Mouse (Mus musculus): ENCODE data around the gene Ilf3. TPM values are rescaled to one million over a fixed set of nuclear protein-coding genes. Genes with fewer than 3 reads are reported as not detected.

Ilf3 gene
- polyA plus RNA-seq, 2 experiments from 2014 or later: 127 to 203 TPM

DNA sequence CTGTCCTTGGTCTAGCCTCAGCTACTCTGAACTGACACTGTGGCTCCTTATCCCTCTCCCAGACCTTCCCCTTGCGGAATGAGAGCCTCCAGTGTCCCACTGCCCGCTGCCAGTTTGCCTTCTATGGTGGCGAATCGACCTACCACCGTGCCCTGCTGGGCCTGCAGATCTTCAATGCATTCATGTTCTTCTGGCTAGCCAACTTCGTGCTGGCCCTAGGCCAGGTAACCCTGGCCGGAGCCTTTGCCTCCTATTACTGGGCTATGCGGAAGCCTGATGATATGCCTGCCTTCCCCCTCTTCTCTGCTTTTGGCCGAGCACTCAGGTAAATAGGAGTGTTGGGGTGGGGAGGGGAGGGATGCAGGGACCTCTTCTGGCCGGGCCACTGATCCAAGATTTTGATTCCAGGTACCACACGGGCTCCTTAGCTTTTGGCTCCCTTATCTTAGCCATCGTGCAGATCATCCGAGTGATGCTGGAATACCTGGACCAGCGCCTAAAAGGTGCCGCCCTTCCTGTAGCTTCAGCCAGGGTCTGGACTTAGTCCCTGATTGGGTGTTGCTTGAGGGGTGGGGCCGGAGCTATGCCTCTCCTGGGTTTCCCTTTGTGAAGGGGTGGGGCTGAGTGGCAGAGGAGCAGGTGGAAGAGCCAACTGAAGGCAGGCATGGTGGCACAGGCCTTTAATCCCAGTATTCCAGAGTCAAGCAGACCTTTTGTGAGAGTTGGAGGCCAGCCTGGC is 20.9 kb upstream of the Ilf3 start:
- ATAC-seq: no peak

GRCm38 (mm10) chr9:21348152-21348551 is 19.5 kb upstream of the Ilf3 start:
- ATAC-seq: no peak

DNA sequence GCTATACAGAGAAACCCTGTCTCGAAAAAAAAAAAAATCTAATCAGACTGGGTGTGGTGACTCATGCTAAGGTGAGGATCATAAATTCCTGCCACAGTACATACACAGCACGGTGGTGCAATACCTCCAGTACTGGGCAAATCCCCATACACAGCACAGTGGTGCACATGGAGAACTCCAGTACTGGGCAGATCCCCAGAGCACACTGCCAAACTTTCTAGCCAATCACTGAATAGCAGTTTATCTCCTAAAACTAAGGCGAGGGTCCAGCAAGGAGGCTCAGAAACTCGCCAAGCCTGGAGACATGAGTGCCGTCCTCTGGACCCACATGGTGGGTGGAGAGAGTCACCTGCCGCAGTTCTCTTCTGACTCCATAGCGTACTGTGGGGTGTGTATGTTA is 16.5 kb upstream of the Ilf3 start:
- ATAC-seq: no peak

DNA sequence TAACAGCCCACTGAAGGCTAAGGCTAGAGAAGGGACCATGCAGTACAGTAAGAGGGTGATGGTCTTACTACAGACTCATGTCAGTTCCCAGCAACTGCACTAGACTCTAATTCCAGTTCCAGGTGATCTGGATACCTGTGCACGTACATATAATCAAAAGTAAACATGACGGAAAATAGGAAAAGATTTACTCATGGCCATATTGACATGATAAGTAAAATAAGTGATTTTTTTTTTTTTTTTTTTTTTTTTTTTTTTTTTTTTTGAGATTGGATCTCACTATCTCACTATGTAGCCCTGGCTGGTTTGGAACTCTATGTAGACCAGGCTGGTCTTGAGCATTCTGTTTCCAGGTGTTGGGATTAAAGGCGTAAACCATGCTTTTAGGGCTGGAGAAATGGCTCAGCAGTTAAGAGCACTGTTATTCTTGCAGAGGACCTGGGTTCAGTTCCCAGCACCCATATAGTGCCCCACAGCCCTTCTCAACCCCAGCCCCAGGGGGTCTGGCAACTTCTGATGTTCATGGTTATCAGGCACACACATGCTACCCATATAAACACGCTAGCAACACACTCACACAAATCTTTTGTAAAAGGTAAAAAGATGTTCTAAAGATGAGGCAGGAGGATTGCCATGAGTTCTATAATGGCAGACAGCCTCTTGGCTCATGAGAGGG is 15.8 kb upstream of the Ilf3 start:
- no peak for ATAC-seq

DNA sequence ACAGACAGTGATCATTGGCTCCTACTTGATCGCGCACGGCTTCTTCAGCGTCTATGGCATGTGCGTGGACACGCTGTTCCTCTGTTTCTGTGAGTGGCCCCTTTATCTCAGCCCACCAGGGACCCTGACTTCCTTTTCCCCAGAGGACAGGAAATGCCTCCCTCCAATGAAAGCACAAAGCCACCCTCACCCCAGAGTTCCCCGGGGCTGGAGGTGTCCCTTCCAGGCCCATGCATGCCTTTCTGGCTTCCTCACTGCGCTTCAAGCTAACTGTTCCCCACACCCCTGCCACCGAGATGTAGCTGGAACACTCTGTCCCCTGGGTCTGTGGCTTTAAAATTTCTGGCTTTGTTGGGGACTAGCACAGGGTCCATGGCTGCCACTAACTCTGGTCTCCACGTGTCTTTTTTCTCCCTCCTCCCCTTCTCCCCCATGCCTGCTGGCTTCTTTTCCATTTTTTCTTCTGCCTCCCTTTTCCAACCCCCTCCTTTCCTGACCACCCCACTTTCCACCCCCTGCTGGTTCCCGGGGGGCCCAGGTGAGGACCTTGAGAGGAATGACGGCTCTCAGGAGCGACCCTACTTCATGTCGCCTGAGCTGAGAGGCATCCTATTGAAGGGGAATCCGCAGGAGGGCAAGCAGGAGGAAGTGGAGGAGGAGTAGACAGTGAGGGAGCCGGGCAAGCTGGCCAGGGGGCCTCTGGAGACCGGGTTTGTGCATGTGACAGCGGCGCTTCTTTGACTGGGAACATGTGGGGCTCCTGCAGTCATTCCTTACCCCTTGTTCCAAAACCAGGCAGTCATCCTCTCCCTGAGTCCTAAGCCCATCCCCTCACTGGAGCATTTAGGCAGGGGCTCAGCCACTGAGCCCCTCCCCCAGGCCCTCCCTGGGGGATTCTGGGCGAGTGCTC is 15.0 kb upstream of the Ilf3 start:
- no peak for ATAC-seq

- ATAC-seq: no peak
These were observed 14.3 kb upstream of the Ilf3 start for GRCm38 (mm10) chr9:21353373-21353686.

- no peak for ATAC-seq
These were observed 12.9 kb upstream of the Ilf3 start for GRCm38 (mm10) chr9:21354796-21355195.

- peak; percentile 79 for ATAC-seq
These were observed 10.5 kb upstream of the Ilf3 start for GRCm38 (mm10) chr9:21356981-21357718.

GRCm38 (mm10) chr9:21366541-21367220 is 990 bp upstream of the Ilf3 start:
- ATAC-seq: no peak

DNA sequence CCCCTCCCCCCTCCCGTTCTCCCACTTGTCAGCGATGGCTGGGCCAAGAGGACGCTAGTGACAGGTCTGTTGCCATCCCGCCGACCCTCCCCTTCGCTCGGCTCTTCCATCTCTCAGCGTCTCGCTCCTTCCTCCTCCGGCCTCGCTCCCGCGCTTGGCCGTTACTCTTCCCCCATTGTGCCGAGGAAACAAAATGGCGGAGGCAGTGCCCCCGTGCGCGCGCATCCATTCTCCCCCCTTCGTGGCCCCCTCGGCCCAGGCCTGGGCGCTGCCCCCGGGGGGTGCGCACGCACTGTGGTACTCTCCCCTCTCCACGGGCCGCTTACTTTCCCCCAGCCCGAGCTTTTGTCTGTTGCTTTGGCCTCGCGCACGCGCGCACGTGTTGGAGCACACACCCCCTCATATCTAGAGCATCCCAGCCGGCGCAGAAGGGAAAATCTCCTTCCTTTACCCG is 487 bp downstream of the Ilf3 start:
- peak; percentile 17 for ATAC-seq

DNA sequence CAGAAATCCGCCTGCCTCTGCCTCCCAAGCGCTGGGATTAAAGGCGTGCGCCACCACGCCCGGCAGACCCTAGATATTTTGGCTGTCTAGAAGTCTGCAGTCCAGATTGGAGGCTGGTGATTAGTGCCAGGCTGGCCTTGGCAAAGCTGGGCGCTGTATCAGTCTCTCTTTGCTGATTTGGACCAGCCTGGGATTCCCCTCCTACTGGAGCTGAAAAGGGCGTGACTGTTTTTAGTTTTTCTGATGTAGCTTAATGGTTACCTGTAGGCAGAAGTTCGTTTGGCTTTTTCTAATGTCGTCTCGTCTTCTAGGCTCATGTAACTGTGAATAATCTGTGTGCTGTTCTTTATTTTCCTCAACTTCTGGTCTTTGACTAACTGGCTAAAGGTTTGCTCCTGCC is 1.4 kb downstream of the Ilf3 start:
- no peak for ATAC-seq

GRCm38 (mm10) chr9:21370876-21371275 is 3.2 kb downstream of the Ilf3 start:
- no peak for ATAC-seq

GRCm38 (mm10) chr9:21372508-21372907 is 4.8 kb downstream of the Ilf3 start:
- ATAC-seq: no peak

GRCm38 (mm10) chr9:21379195-21379594 is 11.5 kb downstream of the Ilf3 start:
- ATAC-seq: peak; percentile 41

GRCm38 (mm10) chr9:21380868-21381267 is 13.2 kb downstream of the Ilf3 start:
- ATAC-seq: no peak

DNA sequence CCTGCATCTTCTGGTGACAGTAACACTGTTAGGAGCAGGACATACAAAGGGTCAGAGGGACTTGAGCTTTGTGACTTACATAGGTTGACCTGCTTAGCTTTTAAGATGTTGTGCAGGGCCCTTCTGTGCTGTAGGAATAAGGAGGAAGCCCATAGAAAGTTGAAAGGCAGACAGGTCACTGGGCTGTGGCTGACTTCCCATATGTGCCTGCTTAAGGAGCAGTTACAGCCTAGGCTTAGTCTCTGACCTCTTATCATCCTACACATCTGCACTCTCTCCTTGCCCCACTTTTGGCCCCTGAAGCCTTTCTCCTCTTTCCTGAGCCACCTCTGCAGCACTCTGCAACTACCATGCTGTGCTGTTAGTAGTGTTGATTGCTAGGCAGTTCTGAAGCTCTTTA is 16.3 kb downstream of the Ilf3 start:
- ATAC-seq: no peak

DNA sequence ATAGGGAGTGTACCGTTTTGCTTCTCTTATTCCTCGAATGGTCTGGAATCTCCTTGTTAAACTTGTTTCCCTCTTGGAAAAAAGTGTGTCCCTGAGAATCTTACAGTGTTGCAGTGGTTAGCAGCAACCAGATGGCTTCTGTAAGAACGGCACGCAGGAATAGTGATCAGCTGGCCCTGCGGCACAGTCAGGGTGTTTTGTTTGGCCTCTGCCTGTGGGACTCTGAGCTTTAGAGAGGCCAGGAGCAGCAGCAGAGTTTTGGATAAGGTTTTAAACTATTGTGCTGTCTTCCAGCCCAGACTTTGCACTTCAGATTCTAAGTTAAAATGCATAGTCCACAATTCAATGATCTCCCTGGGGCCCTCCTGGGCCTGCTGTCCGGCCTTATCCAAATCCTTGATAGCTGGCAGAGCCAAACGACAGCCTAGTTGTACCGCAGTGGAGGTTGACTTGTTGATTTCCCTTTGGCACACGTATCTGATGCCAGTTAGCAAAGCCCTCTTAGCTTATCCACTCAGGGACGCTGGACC is 25.0 kb downstream of the Ilf3 start:
- ATAC-seq: no peak

DNA sequence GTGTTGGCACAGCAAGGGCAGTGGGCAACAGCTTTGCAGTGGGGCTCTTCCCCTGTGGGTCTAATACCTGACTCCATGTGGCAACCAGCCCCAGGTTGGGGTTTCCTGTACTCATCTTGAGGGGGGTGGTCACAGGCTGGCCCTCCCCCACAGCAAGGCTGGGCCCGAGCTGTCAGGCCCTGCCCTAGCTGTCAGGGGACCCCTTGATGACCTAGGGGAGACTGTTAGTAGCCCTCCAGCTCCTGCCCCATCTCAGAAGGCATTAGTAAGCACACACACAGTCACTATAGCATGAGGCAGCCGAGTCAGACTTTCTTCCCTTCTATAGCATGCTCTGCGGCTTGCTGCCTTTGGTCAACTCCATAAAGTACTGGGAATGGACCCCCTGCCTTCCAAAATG is 28.0 kb downstream of the Ilf3 start:
- no peak for ATAC-seq

DNA sequence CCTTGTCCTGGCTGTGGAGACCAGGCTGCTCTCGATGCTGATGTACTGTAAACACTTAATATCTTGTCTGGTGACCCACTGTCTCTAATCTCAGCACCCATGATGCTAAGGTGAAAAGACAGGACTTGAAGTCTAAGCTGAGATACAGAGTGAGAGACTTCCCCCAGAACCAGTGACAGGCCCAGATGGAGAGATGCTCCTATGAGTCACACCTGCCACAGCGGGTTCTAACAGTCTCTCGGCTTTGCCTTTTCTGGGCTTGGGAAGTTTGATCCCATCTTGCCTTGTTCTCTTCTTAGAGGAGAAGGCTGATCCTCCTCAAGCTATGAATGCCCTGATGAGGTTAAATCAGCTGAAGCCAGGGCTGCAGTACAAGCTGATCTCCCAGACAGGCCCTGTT is 29.5 kb downstream of the Ilf3 start:
- ATAC-seq: no peak

DNA sequence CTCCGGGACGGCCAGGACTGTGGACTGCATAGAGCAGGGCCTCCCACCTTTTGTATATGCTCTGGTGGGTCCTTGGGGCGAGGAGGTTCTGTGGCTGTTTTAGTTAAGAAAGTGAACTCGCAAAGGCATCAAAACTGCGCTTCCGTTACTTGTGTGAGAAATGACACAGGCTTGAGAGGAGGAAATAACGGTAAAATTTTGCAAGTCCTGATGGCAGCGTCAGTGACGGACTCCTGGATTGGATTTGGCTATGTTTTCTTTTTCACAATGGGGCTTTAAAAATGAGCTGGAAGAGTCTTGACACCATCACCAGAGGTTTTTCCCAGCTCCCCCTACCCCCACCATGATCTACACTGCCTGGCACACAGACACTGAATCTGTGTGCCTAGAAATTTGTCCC is 33.4 kb downstream of the Ilf3 start:
- ATAC-seq: no peak

DNA sequence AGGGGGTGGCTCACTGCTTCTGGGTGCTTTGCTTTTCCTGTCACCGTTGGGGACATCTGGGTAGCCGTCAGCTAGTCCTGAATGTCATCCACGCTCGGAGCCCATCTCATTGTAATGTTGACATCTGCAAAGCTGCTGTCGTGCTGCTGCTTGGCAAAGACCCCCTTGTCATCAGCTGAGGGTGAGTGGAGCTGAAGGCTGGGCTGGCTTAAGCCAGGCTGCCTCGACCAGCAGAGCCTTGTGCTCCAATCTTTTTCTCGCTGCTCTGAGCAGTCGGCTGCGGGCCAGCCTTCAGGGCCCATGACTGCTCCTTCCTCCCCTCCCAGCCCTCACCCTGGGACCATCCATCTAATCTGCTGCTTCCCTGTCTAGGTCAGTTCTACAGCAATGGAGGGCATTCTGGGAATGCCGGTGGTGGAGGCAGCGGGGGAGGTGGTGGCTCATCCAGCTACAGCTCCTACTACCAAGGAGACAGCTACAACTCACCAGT is 35.1 kb downstream of the Ilf3 start:
- ATAC-seq: no peak

- no peak for ATAC-seq
These were observed 36.1 kb downstream of the Ilf3 start for GRCm38 (mm10) chr9:21403745-21404144.

All from CD4-positive, CD25-positive, alpha-beta regulatory T cell, adult 4 months (primary cell).